Mouse (Mus musculus) intestine, embryonic 14.5 days (tissue): ENCODE measurements at regions not wholly inside any gene's neighbourhood (a gene's known extent, or its start where the extent isn't known, plus 50 kb on each side); places are given as distances from the start of the nearest gene placed in this dataset.

Experiments used
- ATAC-seq: fragments of 200-750 bp; cut with Nextera tagmentation; replicated peaks from 2 replicates; pipeline ENCODE4 v1.8.0; 2017; ENCODE audit warnings: low read depth, moderate number of reproducible peaks, moderate TSS enrichment, moderate library complexity; ENCODE audit not compliant: low FRiP score, low TSS enrichment
- DNase-seq: peaks from one replicate; pipeline ENCODE4 v3.0.0-alpha.2; 2018; ENCODE audit warnings: low spot score
- H3K27ac ChIP-seq: fragments of 300-500 bp; sonication (generic); 2 replicates; pipeline ENCODE4 v1.5.1; 2014; ENCODE audit warnings: low read depth, mild to moderate bottlenecking, control low read depth
- H3K27me3 ChIP-seq: fragments of 300-500 bp; sonication (generic); replicated peaks from 2 replicates; pipeline ENCODE4 v1.6.1; 2014; ENCODE audit warnings: low read length, control low read depth; ENCODE audit not compliant: control insufficient read depth, insufficient read depth
- H3K36me3 ChIP-seq: fragments of 300-500 bp; sonication (generic); 2 replicates; pipeline ENCODE4 v1.6.1; 2014; ENCODE audit warnings: low read length, control low read depth; ENCODE audit not compliant: control insufficient read depth, insufficient read depth
- H3K4me1 ChIP-seq: fragments of 300-500 bp; sonication (generic); replicated peaks from 2 replicates; pipeline ENCODE4 v1.6.1; 2014; ENCODE audit warnings: low read length, control low read depth, mixed read lengths; ENCODE audit not compliant: control insufficient read depth, insufficient read depth
- H3K4me2 ChIP-seq: fragments of 300-500 bp; sonication (generic); 2 replicates; pipeline ENCODE4 v1.6.1; 2014; ENCODE audit warnings: low read length
- H3K4me3 ChIP-seq: fragments of 300-500 bp; sonication (generic); 2 replicates; pipeline ENCODE4 v1.5.1; 2014; ENCODE audit warnings: low read depth, low read length, control low read depth, mixed read lengths
- H3K9ac ChIP-seq: fragments of 300-500 bp; sonication (generic); 2 replicates; pipeline ENCODE4 v1.6.1; 2014; ENCODE audit warnings: mild to moderate bottlenecking, low read length
- H3K9me3 ChIP-seq: fragments of 300-500 bp; sonication (generic); 2 replicates; pipeline ENCODE4 v1.6.1; 2016; ENCODE audit warnings: low read length, control low read depth; ENCODE audit not compliant: control insufficient read depth
- WGBS: fragments of 180-500 bp; shearing (Covaris S2); extraction: QIAGEN DNeasy Blood & Tissue Kit; methylation state at CpG from one replicate; pipeline ENCODE4 v1.1.7; 2014; 5-methylcytosine and 5-hydroxymethylcytosine counted together

DNA sequence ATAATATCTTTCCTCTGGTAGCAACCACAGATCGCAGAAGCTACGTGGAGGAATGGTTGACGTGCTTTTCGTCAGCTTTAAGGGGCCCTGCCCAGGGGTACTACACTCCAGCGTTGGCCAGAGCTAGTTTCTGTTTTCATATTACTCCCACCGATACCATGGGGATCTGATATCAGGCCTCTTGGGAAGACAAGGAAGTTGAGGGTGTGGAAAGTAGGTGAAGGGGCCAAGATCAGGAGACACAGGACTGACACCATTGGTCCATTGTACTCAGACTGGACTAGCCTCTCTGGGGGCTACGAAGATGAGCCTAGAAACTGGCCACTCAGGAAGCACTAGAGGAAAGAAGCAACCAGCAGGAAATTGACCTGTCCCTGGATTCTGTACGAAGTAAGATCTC is 88.0 kb downstream of the Dll1 start:
- Histone ChIP-seq H3K27ac (no peak overlapping the region), H3K4me1 (peaks cover 12% of the 10 kb centered on the region), H3K36me3 (no peaks in the 10 kb centered on the region), H3K4me3 (no peak overlapping the region), H3K9me3 (no peaks in the 10 kb centered on the region), H3K4me2 (no peak overlapping the region), H3K9ac (no peak overlapping the region), H3K27me3 (no peaks in the 10 kb centered on the region)
- DNase-seq (no peak), ATAC-seq (no peak)
- 80% methylated on average over 8 of the region's 8 CpGs for WGBS

DNA sequence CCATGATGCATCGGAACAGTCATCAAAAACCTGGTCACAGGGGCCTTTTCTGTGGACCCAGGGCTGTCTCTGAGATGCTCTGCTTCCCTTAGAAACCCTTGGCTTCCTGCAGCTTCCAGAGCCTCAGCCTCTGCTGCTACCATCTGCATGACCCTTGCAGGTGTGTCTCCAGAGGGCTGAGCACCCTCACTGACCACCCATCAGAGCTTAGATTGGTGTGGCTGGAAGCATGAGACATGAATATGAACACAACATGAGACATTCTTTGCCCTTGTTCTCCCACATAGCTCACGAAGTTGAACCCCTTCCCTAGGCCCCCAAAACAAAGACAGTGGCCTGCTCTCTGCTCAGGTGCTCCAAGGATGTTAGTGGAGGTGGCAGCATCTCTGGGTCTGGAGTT is 90.1 kb downstream of the Dll1 start:
- Histone ChIP-seq H3K4me2 (no peak overlapping the region), H3K9ac (no peak overlapping the region), H3K4me1 (peaks cover 12% of the 10 kb centered on the region), H3K27ac (no peak overlapping the region), H3K4me3 (no peak overlapping the region), H3K36me3 (no peaks in the 10 kb centered on the region), H3K9me3 (no peaks in the 10 kb centered on the region), H3K27me3 (no peaks in the 10 kb centered on the region)
- DNase-seq (no peak), ATAC-seq (no peak)
- 94% methylated on average over 2 of the region's 2 CpGs for WGBS

DNA sequence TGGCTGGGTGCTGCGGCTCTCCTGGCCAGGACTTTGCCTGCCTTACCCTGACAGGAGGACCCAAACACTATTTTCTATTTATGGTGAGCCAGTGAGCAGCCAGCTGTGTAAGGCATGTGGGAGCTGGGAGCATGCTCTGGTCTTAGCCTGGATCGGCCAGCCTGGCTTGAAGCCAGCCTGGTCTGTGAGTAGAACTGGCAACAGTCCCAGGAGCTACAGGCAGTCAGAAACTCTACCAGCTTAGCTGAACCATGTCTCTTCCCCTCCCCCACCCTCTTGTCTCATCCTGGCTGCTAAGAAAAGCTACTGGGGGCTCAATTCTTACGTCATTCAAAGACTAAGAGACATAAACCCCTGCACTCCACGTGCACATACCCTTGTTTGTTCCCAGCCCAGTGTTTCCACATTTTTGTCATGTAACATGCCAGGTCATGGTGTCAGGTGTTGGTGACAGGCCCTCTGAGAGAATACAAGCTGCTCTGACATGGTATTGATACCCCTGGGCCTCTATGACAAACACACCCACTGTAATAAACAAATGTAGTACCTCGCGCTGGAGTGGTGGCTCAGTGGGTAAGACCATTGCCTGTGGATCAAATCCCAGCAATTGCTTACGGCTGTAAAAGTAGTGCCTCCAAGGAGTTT is 91.2 kb downstream of the Dll1 start:
- peaks cover 12% of the 10 kb centered on the region for H3K4me1 ChIP-seq
- H3K9ac ChIP-seq = no peak overlapping the region
- no peaks in the 10 kb centered on the region for H3K9me3 ChIP-seq
- H3K4me2 ChIP-seq = no peak overlapping the region
- no peaks in the 10 kb centered on the region for H3K27me3 ChIP-seq
- peak; percentile 67 for ATAC-seq
- 46% methylated on average over 7 of the region's 7 CpGs for WGBS
- H3K4me3 ChIP-seq = no peak overlapping the region
- no peaks in the 10 kb centered on the region for H3K36me3 ChIP-seq
- peak; percentile 69 for DNase-seq
- H3K27ac ChIP-seq = peak overlapping the region; percentile 30; the same call in 1 of the 2 replicates

DNA sequence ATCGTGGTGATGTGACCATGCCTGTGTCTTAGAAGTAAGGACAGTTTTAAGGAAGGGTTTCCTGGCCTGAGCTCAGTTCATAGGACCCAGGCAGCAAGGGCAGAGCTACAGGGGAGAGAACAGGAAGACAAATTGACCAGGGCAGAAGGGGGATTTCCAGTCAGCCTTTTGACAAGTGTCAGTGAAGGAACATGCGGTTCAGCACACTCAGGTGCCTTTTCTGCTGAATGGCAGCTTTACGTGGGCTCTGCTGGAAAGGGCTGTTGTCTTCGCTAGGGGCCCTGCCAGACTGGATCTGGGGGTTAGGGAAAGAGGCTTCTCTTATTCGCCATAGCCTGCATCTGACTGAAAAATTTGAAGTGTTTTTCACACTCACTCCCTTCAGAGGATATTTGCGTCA is 106.8 kb downstream of the Dll1 start:
- peak; percentile 46 for DNase-seq
- H3K4me2 ChIP-seq = no peak overlapping the region
- H3K9ac ChIP-seq = no peak overlapping the region
- no peaks in the 10 kb centered on the region for H3K27me3 ChIP-seq
- no peak overlapping the region for H3K4me3 ChIP-seq
- no peak overlapping the region for H3K27ac ChIP-seq
- ATAC-seq = no peak
- 70% methylated on average over 6 of the region's 6 CpGs for WGBS
- no peaks in the 10 kb centered on the region for H3K36me3 ChIP-seq
- H3K4me1 ChIP-seq = 0 out of 2 replicates have a peak, but pooled peaks cover 9% of the 10 kb centered on the region
- H3K9me3 ChIP-seq = no peaks in the 10 kb centered on the region

DNA sequence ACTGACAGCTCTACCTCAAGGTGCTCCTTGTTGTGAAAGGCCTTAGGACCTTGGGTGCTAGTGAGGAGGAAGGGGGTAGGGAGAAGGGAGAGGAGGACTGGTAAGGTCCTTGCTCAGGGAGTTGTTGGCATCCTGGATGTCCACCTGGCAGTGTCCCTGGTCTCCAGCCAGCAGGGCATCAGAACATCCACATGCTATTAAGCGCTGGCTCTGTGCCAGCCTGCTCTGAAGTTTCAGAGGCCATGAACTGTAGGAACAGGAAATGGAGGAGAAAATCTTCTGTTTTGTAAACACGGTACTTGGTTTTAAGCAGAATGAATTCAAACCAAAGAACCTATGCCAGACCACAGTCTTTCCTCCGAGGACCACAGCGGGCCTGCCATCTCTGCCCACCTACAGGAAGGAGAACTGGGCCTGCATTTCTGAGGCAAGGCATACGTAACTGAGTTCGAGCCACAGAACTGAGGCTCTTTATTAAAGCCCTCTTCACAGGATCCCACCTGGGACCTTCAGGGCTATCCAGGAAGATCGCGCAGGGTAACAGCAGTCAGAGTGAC is 107.5 kb downstream of the Dll1 start:
- 73% methylated on average over 8 of the region's 8 CpGs for WGBS
- DNase-seq (peak; percentile 47), ATAC-seq (no peak)
- Histone ChIP-seq H3K4me1 (0 out of 2 replicates have a peak, but pooled peaks cover 9% of the 10 kb centered on the region), H3K4me2 (no peak overlapping the region), H3K9me3 (no peaks in the 10 kb centered on the region), H3K27me3 (no peaks in the 10 kb centered on the region), H3K36me3 (no peaks in the 10 kb centered on the region), H3K27ac (no peak overlapping the region), H3K4me3 (no peak overlapping the region), H3K9ac (no peak overlapping the region)

DNA sequence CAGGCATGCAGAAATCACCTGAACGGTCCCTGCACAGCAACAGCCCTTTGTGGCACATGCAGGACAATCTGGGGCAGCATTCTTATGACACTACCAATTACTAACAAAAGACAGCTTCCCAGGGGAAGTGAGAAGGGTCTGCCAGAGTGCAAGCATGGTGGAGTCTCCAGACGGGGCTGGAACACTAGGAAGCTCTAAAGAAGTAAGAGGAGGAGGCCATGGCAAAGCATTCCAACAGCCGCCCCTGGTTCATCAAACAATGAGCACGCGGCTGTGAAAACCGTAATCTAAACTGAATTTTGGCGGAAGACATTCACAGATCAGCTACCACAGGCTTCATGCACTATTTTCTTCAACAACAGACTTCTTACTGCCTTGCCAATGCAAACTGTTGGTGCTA is 109.0 kb downstream of the Dll1 start:
- Histone ChIP-seq H3K36me3 (no peaks in the 10 kb centered on the region), H3K9me3 (no peaks in the 10 kb centered on the region), H3K9ac (no peak overlapping the region), H3K4me2 (no peak overlapping the region), H3K27me3 (no peaks in the 10 kb centered on the region), H3K4me1 (0 out of 2 replicates have a peak, but pooled peaks cover 9% of the 10 kb centered on the region), H3K4me3 (no peak overlapping the region), H3K27ac (no peak overlapping the region)
- DNase-seq (peak; percentile 37), ATAC-seq (no peak)
- 65% methylated on average over 7 of the region's 7 CpGs for WGBS

DNA sequence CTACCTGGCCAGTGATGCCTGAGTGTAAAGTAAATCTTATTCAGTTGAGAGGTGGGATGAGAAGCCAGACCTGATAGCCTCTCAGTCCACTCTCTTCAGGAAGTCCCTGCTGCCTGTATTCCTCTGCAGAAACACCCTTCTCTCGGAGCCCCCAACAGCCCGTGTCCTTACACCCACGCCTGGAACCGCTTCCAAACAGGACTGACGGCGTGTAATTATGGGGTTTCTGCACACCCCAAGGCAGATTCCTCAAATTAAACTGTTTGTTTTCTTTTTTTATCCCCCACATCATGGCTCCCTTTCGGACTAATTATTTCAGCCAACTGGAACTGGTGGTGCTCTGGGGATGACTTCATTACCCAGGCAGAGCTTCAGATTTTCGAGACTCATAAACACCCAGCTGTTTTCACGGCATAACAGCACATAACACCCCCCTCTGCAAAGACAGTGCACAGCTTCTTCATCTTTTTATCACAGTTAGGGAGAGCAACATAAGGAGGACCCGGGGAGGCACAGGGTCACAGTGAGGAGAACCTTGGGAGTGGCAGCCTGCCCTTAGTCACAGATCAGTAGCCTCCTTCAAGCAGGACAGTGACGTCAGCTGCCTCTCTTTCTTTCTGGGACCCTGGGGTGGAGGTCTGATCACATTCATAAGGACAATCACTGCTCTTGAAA is 117.1 kb downstream of the Dll1 start:
- 0 out of 2 replicates have a peak, but pooled peaks cover 6% of the 10 kb centered on the region for H3K4me1 ChIP-seq
- no peak overlapping the region for H3K4me3 ChIP-seq
- no peak overlapping the region for H3K4me2 ChIP-seq
- H3K36me3 ChIP-seq = no peaks in the 10 kb centered on the region
- 65% methylated on average over 11 of the region's 11 CpGs for WGBS
- H3K9ac ChIP-seq = no peak overlapping the region
- no peaks in the 10 kb centered on the region for H3K9me3 ChIP-seq
- no peaks in the 10 kb centered on the region for H3K27me3 ChIP-seq
- ATAC-seq = no peak
- no peak for DNase-seq
- H3K27ac ChIP-seq = no peak overlapping the region

DNA sequence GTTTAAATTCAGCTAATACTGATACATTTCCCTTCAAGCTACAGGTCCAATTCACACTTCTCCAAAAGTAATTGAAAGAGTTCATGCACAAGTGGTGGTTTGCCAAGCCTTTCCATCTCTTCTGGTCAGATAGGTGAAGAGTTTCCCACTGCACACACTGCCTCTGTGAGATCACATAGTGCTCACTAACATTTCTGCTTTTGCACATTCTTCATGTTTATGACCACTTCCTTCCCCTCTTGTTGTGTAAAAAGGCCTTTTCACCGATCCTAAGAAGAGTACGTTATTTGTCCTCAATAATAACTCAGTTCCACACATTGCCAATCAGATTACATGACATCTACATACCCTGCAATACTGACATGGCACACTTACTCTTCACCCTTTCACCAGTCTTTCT is 120.8 kb downstream of the Dll1 start:
- H3K9ac ChIP-seq = no peak overlapping the region
- no peaks in the 10 kb centered on the region for H3K27me3 ChIP-seq
- H3K27ac ChIP-seq = no peak overlapping the region
- H3K36me3 ChIP-seq = no peaks in the 10 kb centered on the region
- ATAC-seq (no peak), DNase-seq (no peak)
- H3K9me3 ChIP-seq = no peaks in the 10 kb centered on the region
- no peak overlapping the region for H3K4me2 ChIP-seq
- 0 out of 2 replicates have a peak, but pooled peaks cover 6% of the 10 kb centered on the region for H3K4me1 ChIP-seq
- H3K4me3 ChIP-seq = no peak overlapping the region
- WGBS = 75% methylated on average over 2 of the region's 2 CpGs
